Mouse (Mus musculus): ENCODE data around the gene Etfbkmt. TPM values are rescaled to one million over a fixed set of nuclear protein-coding genes. Genes with fewer than 3 reads are reported as not detected.

Etfbkmt gene
- 17.3 and 18.5 TPM in 2 replicates for polyA plus RNA-seq (2015; fragmentation: Nextera tagmentation; extraction: Ambion mirVana)

DNA sequence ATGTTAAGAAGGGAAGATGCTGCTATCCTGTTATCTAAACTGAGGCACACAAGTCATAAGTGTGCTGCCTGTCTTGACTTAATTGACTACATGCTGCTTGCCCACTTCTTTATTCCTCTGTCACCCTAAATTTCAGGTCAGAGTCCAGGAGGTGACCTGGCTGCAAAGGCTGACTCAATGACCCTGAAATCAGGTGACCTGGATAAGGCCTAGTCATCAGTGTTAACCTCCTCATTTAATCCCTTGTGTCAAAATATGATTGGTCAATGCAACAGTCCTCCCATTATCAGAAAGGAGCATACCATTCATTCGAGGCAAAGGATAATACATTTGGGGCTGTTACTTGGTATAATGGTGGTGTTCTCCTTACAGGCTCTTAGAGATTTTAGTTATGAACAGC lies at the start of gene Etfbkmt:
TSS of gene Etfbkmt (plus strand) at position 379 of the 400 bp plus-strand sequence.
- Histone ChIP-seq H3K36me3 (ENCODE audit: control insufficient read depth, insufficient read depth, low read length) (peaks cover 5% of the 10 kb centered on the region; the same call in 1 of the 2 replicates), H3K9me3 (ENCODE audit: control insufficient read depth, low read length) (no peaks in the 10 kb centered on the region), H3K4me1 (replicated peaks; ENCODE audit: control insufficient read depth, insufficient read depth, low read length) (peaks cover 5% of the 10 kb centered on the region; the same call in 1 of the 2 replicates), H3K4me2 (ENCODE audit: low read depth, low read length) (no peak within 1 kb of the TSS), H3K27ac (ENCODE audit: low read length) (no peak within 1 kb of the TSS), H3K4me3 (ENCODE audit: low read length) (no peak within 1 kb of the TSS), H3K9ac (ENCODE audit: low read length) (no peak within 1 kb of the TSS), H3K27me3 (ENCODE audit: control insufficient read depth, insufficient read depth, low read depth, low read length) (no peaks in the 10 kb centered on the region)
- WGBS: 63% methylated on average over 1 of the region's 1 CpGs
- no peak for ATAC-seq (ENCODE audit: low read depth)

GRCm38 (mm10) chr6:149092406-149092805 lies 47.2 kb upstream of the Etfbkmt start:
- 97% methylated on average over 6 of the region's 6 CpGs for whole genome bisulfite sequencing
- Histone ChIP-seq H3K9ac (ENCODE audit: low read length) (no peak overlapping the region), H3K27ac (ENCODE audit: low read length) (no peak overlapping the region), H3K9me3 (ENCODE audit: control insufficient read depth, low read length) (no peaks in the 10 kb centered on the region), H3K4me2 (ENCODE audit: low read depth, low read length) (no peak overlapping the region), H3K27me3 (ENCODE audit: control insufficient read depth, insufficient read depth, low read depth, low read length) (no peaks in the 10 kb centered on the region), H3K36me3 (ENCODE audit: control insufficient read depth, insufficient read depth, low read length) (no peaks in the 10 kb centered on the region), H3K4me1 (replicated peaks; ENCODE audit: control insufficient read depth, insufficient read depth, low read length) (0 out of 2 replicates have a peak, but pooled peaks cover 2% of the 10 kb centered on the region), H3K4me3 (ENCODE audit: low read length) (no peak overlapping the region)
- no peak for ATAC-seq (ENCODE audit: low read depth)

DNA sequence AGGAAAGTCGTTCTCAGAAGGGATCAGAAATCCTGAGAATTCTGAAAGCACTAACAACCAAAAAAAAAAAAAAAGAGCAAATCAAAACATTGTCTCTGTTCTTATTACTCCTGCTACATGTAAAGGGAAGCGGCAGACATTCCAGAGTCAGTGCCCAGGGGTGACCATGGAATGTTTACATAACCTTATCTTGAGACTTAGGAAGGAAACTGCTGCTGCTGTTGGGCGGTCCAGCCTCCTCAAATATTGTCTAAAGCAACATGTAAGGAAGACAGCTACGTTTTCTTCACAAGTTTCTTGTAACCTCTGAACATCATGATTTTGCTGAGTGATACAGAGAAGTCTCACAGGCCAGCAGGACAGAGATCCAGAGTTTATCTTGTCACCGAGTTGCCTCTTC lies 46.2 kb upstream of the Etfbkmt start:
- ATAC-seq (ENCODE audit: low read depth): peak; percentile 45; the same call in 1 of the 2 replicates

DNA sequence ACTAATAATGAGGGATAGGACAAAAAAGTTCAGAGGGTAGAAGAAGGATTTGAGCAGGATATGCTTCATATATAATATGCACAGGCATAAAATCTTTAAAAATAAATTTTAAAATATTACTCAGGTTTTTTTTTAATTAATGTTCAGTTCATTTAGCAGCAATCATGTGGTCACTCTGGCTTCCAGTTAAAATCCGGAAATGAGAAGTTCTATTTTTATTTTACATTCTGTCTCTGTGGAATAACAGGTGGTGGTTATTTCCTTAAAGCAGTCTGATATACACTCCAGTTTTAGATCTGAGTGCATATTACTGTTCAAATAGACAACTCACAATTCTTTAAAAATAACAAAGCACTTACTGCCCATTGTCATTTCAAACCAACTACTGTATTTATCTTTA lies 45.1 kb upstream of the Etfbkmt start:
- H3K9me3 ChIP-seq (ENCODE audit: control insufficient read depth, low read length): no peaks in the 10 kb centered on the region
- no peaks in the 10 kb centered on the region for H3K27me3 ChIP-seq (ENCODE audit: control insufficient read depth, insufficient read depth, low read depth, low read length)
- no peak for ATAC-seq (ENCODE audit: low read depth)
- H3K4me1 ChIP-seq (replicated peaks; ENCODE audit: control insufficient read depth, insufficient read depth, low read length): 0 out of 2 replicates have a peak, but pooled peaks cover 2% of the 10 kb centered on the region
- H3K4me3 ChIP-seq (ENCODE audit: low read length): no peak overlapping the region
- no peak overlapping the region for H3K27ac ChIP-seq (ENCODE audit: low read length)
- no peak overlapping the region for H3K9ac ChIP-seq (ENCODE audit: low read length)
- 50% methylated on average over 1 of the region's 1 CpGs for WGBS
- no peaks in the 10 kb centered on the region for H3K36me3 ChIP-seq (ENCODE audit: control insufficient read depth, insufficient read depth, low read length)
- H3K4me2 ChIP-seq (ENCODE audit: low read depth, low read length): no peak overlapping the region

More for the DNA sequence above, 46.2 kb upstream of the Etfbkmt start:
- WGBS: 6% methylated on average over 5 of the region's 5 CpGs
- Histone ChIP-seq H3K27me3 (ENCODE audit: control insufficient read depth, insufficient read depth, low read depth, low read length) (no peaks in the 10 kb centered on the region), H3K4me3 (ENCODE audit: low read length) (no peak overlapping the region), H3K36me3 (ENCODE audit: control insufficient read depth, insufficient read depth, low read length) (no peaks in the 10 kb centered on the region), H3K4me2 (ENCODE audit: low read depth, low read length) (no peak overlapping the region), H3K27ac (ENCODE audit: low read length) (peak overlapping the region; percentile 44; the same call in 1 of the 2 replicates), H3K9me3 (ENCODE audit: control insufficient read depth, low read length) (no peaks in the 10 kb centered on the region), H3K9ac (ENCODE audit: low read length) (no peak overlapping the region), H3K4me1 (replicated peaks; ENCODE audit: control insufficient read depth, insufficient read depth, low read length) (0 out of 2 replicates have a peak, but pooled peaks cover 2% of the 10 kb centered on the region)

- Histone ChIP-seq H3K27ac (ENCODE audit: low read length) (no peak overlapping the region), H3K9ac (ENCODE audit: low read length) (no peak overlapping the region), H3K36me3 (ENCODE audit: control insufficient read depth, insufficient read depth, low read length) (no peaks in the 10 kb centered on the region), H3K4me1 (replicated peaks; ENCODE audit: control insufficient read depth, insufficient read depth, low read length) (0 out of 2 replicates have a peak, but pooled peaks cover 2% of the 10 kb centered on the region), H3K4me2 (ENCODE audit: low read depth, low read length) (no peak overlapping the region), H3K27me3 (ENCODE audit: control insufficient read depth, insufficient read depth, low read depth, low read length) (no peaks in the 10 kb centered on the region), H3K4me3 (ENCODE audit: low read length) (no peak overlapping the region), H3K9me3 (ENCODE audit: control insufficient read depth, low read length) (no peaks in the 10 kb centered on the region)
- 64% methylated on average over 6 of the region's 6 CpGs for WGBS
- ATAC-seq (ENCODE audit: low read depth): no peak
Measured at GRCm38 (mm10) chr6:149095389-149095788, 44.3 kb upstream of the Etfbkmt start.

- Histone ChIP-seq H3K27me3 (ENCODE audit: control insufficient read depth, insufficient read depth, low read depth, low read length) (no peaks in the 10 kb centered on the region), H3K4me1 (replicated peaks; ENCODE audit: control insufficient read depth, insufficient read depth, low read length) (0 out of 2 replicates have a peak, but pooled peaks cover 2% of the 10 kb centered on the region), H3K4me3 (ENCODE audit: low read length) (no peak overlapping the region), H3K36me3 (ENCODE audit: control insufficient read depth, insufficient read depth, low read length) (no peaks in the 10 kb centered on the region), H3K9me3 (ENCODE audit: control insufficient read depth, low read length) (no peaks in the 10 kb centered on the region), H3K4me2 (ENCODE audit: low read depth, low read length) (no peak overlapping the region), H3K9ac (ENCODE audit: low read length) (no peak overlapping the region), H3K27ac (ENCODE audit: low read length) (no peak overlapping the region)
- no peak for ATAC-seq (ENCODE audit: low read depth)
- 79% methylated on average over 2 of the region's 2 CpGs for WGBS
Measured at GRCm38 (mm10) chr6:149096233-149096632, 43.4 kb upstream of the Etfbkmt start.

GRCm38 (mm10) chr6:149097276-149097675 lies 42.4 kb upstream of the Etfbkmt start:
- Histone ChIP-seq H3K4me1 (replicated peaks; ENCODE audit: control insufficient read depth, insufficient read depth, low read length) (peaks cover 5% of the 10 kb centered on the region; the same call in 1 of the 2 replicates), H3K4me3 (ENCODE audit: low read length) (no peak overlapping the region), H3K9ac (ENCODE audit: low read length) (no peak overlapping the region), H3K4me2 (ENCODE audit: low read depth, low read length) (no peak overlapping the region), H3K36me3 (ENCODE audit: control insufficient read depth, insufficient read depth, low read length) (no peaks in the 10 kb centered on the region), H3K27me3 (ENCODE audit: control insufficient read depth, insufficient read depth, low read depth, low read length) (no peaks in the 10 kb centered on the region), H3K9me3 (ENCODE audit: control insufficient read depth, low read length) (no peaks in the 10 kb centered on the region), H3K27ac (ENCODE audit: low read length) (no peak overlapping the region)
- WGBS: 97% methylated on average over 1 of the region's 1 CpGs
- no peak for ATAC-seq (ENCODE audit: low read depth)

GRCm38 (mm10) chr6:149098993-149099392 lies 40.7 kb upstream of the Etfbkmt start:
- Histone ChIP-seq H3K9me3 (ENCODE audit: control insufficient read depth, low read length) (no peaks in the 10 kb centered on the region), H3K4me1 (replicated peaks; ENCODE audit: control insufficient read depth, insufficient read depth, low read length) (peaks cover 5% of the 10 kb centered on the region; the same call in 1 of the 2 replicates), H3K9ac (ENCODE audit: low read length) (no peak overlapping the region), H3K27ac (ENCODE audit: low read length) (no peak overlapping the region), H3K4me3 (ENCODE audit: low read length) (no peak overlapping the region), H3K4me2 (ENCODE audit: low read depth, low read length) (no peak overlapping the region), H3K36me3 (ENCODE audit: control insufficient read depth, insufficient read depth, low read length) (no peaks in the 10 kb centered on the region), H3K27me3 (ENCODE audit: control insufficient read depth, insufficient read depth, low read depth, low read length) (no peaks in the 10 kb centered on the region)
- no peak for ATAC-seq (ENCODE audit: low read depth)

- peak overlapping the region; percentile 89 for H3K4me3 ChIP-seq (ENCODE audit: low read length)
- no peaks in the 10 kb centered on the region for H3K36me3 ChIP-seq (ENCODE audit: control insufficient read depth, insufficient read depth, low read length)
- H3K9me3 ChIP-seq (ENCODE audit: control insufficient read depth, low read length): no peaks in the 10 kb centered on the region
- 1% methylated on average over 52 of the region's 52 CpGs for WGBS
- ATAC-seq (ENCODE audit: low read depth): peak; percentile 45
- H3K27ac ChIP-seq (ENCODE audit: low read length): peak overlapping the region; percentile 78
- H3K4me1 ChIP-seq (replicated peaks; ENCODE audit: control insufficient read depth, insufficient read depth, low read length): peaks cover 3% of the 10 kb centered on the region; the same call in 1 of the 2 replicates
- H3K4me2 ChIP-seq (ENCODE audit: low read depth, low read length): peak overlapping the region; percentile 85
- no peaks in the 10 kb centered on the region for H3K27me3 ChIP-seq (ENCODE audit: control insufficient read depth, insufficient read depth, low read depth, low read length)
- peak overlapping the region; percentile 93 for H3K9ac ChIP-seq (ENCODE audit: low read length)
Measured at GRCm38 (mm10) chr6:149100174-149101075, 39.2 kb upstream of the Etfbkmt start.

All from lung, embryonic 16.5 days (tissue).